Mouse (Mus musculus): ENCODE results near the gene 2200002J24Rik.

GRCm38 (mm10) chr7:30688325-30688724 is 10.4 kb upstream of the 2200002J24Rik start:
- no peak for TF ChIP-seq CTCF (IDR thresholded peaks at IDR 0.05; ENCODE audit: extremely low read depth, insufficient read length, insufficient replicate concordance, low read depth, low read length)
- TF ChIP-seq POLR2A (IDR thresholded peaks at IDR 0.05; ENCODE audit: low read depth, low read length): no peak

Data from small intestine, adult 2 months (tissue).